Mouse (Mus musculus) testis, adult 2 months (tissue): ENCODE data around the gene C2cd5.
"Not testable (repeated sequence)": the region's sequence is repeated elsewhere in the genome, so short reads cannot be mapped to it uniquely, and the experiment has no call there.

Experiments
- CTCF ChIP-seq: fragments of 200-500 bp; IDR thresholded peaks from 2 replicates; pipeline ENCODE4 v1.5.1; 2012; ENCODE audit warnings: low read depth, mild to moderate bottlenecking, inconsistent platforms, low read length, moderate library complexity; ENCODE audit not compliant: control insufficient read depth, insufficient read depth, insufficient replicate concordance
- POLR2A ChIP-seq: fragments of 200-500 bp; IDR thresholded peaks from 2 replicates; pipeline ENCODE4 v1.6.1; 2012; ENCODE audit warnings: low read depth, mild to moderate bottlenecking, inconsistent platforms, low read length, moderate library complexity; ENCODE audit not compliant: control insufficient read depth

DNA sequence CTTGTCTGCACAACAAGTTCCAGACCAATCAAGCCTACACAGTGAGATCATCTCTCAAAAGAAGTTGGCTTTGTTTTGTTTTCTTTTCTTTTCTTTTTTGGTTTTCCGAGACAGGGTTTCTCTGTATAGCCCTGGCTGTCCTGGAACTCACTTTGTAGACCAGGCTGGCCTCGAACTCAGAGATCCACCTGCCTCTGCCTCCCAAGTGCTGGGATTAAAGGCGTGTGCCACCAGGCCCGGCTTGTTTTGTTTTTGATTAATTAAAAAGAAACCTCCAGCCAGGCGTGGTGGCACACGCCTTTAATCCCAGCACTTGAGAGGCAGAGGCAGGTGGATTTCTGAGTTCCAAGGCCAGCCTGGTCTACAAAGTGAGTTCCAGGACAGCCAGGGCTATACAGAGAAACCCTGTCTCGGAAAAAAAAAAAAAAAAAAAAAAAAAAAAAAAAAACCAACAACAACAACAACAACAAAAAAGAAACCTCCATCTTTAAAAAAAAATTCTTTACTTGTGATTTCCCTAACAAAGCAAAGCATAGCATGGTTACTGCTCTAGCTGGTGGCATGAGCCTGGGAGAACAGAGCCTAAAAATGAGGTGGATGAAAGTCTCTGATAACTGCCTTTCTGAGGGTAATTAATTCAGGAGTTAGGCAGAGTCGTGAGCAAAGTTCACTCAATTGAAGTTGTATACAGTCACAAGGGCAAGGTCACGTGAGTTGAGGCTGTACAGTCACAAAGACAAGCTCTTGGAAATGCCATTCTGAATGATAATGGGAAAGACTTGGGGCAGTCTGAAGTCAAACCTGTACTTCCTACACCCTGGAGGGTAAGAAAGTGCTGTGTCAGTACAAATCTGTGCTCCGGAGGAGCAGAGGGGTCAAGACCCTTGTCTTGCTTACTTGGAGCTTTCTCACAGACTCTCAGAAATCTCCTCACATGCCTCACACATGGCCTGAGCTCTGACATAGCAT, 42.0 kb upstream of the C2cd5 start:
- TF ChIP-seq CTCF, POLR2A: not testable (repeated sequence)
